Mouse (Mus musculus) small intestine, adult 2 months (tissue): ENCODE measurements around the gene Rabep2.

Experiments used
- CTCF ChIP-seq: fragments of 200-500 bp; IDR thresholded peaks from 2 replicates; pipeline ENCODE4 v1.5.1; 2012; ENCODE audit warnings: low read depth, mild to moderate bottlenecking, control low read depth, inconsistent platforms, low read length, moderate library complexity, mixed read lengths; ENCODE audit not compliant: insufficient replicate concordance, insufficient read length; ENCODE audit errors: extremely low read depth
- POLR2A ChIP-seq: fragments of 200-500 bp; IDR thresholded peaks from 2 replicates; pipeline ENCODE4 v1.6.1; 2012; ENCODE audit warnings: low read depth, mild to moderate bottlenecking, control low read depth, inconsistent platforms, low read length, moderate library complexity

DNA sequence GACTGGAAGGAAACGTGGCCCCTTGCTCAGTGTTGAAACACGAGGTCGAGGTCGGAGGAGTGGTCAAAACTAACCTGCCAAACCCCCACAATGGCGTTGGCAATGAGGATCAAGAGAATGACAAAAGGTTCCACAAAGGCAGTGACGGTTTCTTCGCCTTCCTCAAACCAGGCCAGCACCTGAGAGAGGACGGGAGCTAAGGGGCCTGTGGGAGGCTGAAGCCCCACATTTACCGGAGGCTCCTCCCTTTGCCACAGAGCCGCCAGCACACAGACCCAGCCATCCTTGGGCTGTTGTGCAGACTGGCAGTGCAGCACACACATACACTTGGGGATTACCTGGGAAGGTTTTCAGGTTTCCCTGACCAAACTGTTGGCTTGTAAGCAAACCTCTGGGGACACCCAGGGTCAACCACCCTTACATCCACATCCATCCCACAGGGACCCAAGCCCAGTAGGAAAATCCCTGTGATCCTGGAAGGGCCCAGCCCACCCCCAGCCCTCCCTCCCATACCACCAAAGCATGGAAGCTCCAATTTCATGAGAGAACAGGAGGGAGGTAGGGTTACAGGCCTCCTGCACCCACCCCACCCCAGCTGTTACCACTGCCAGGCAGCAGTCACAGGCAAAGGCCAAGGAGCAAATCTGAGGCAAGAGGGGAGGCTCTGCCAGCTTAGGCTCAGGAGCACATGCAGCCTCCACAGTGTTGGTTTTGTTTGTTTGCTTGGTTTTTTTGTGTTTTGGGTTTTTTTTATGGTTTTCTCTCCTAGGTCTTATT lies 32.3 kb downstream of the Rabep2 start:
- TF ChIP-seq POLR2A (no peak), CTCF (no peak)
